Mouse (Mus musculus): Measurements from ENCODE around the gene Ahr.

Ahr gene

DNA sequence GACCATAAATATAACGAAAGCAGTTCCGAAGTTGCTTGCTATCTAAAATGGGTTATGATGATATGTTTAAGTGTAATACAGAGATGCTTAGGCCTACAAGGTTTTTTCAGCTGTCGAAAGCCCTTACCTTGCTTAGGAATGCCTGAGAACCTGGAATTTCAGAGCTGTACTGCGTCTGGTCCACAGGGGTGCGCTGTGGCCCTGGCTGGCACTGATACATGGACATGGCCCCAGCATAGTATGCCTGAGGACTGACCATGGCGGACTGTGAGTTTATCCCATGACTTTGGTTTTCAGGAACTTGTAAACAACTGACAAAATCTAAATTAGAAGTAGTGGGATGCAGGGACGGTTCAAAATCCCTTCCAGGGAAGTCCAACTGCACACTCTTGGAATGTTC, 31.3 kb downstream of the Ahr start:
- no peak for DNase-seq (ENCODE audit: low spot score in 2 of 2)

DNA sequence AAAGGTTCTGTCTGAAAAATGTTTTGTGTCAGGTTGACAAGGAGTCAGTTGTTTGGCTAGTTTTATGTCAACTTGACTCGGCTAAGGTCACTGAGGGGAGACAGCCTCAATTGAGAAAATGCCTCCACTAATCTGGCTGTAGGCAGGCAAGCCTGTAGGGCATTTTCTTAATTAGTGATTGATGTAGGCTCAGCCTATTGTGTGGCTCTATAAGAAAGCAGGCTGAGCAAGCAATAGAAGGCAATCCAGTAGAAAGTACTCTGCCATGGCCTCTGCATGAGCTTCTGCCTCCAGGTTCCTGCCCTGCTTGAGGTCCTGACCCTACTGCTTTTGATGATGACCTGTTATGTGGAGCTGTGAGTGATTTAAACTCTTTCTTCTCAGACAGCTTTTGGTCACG, 33.4 kb downstream of the Ahr start:
- no peak for DNase-seq (ENCODE audit: low spot score in 2 of 2)

DNA sequence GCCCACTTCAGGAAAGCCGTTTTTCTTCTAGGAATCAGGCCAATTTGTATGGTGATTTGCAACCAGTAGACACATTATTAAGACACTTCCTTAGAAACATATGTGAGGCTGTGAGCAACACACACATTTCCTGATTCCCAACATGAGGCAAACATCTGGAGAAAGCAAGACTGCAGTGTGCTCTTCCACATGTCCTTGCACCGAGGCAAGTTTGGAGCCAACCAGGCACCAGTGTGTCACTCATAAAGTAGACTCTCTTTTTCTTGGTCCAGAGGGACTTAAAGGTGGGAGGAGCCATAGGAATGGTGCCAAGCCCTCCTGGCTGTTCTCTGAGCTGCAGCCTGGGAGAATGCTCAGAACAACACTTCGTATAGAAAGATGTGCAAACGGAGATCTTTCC, 39.6 kb downstream of the Ahr start:
- DNase-seq (ENCODE audit: low spot score in 2 of 2) = no peak

DNA sequence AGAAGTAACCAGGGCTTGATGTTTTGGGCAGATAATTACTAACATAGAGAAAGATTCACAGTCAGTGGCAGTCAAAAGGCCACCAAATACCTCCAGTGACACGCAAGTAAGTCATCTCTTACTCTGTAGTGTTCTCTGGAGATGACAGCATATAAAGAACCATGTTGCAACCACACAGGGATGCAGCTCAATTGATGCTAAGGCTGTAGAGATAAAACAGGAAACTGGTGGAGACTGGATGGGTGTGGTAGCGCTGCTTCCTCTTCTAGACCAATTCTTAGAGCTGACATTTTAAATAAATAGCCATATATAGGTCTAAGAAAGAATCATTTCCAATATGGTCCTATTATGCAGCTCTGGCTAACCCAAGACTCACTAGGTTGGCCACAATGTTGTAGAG, 54.1 kb downstream of the Ahr start:
- no peak for DNase-seq (ENCODE audit: low spot score in 2 of 2)

DNA sequence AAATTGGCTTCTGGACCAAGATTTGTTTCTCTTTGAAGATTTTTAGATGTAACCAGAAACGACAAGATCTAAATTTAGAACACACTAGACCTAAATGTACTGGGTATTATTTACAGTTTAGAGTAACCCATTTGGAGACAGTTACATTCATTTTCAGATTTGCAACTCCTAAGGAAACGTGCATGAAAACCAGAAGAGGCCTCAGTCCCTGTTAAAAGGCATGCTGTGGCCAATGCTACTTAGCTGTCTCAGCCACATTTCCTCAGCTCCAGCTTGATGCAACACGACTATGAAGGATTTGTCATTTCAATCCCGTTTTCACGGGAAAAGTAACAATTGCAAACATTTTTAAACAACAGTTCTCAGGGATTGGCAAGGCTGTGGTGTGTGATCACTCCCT, 55.9 kb downstream of the Ahr start:
- DNase-seq (ENCODE audit: low spot score in 2 of 2) = no peak

DNA sequence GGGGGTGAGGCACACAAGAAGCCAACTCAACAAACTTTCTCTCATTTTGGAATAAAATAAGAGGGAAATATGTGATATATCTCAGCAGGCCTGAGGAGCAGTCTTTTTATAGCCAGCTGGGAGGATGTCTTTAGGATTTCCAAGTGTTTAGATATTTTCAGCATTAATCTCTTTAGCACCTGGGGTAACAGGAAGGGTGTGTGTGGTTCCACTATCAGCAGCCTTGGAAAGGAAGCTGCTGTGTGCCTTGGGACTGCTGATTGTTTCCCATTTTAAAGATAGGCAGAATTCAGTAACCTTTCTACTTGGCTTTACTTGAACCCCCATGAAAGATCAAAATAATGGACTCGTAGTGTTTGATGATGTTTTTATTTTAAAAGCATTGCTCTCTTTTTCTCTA, 71.4 kb downstream of the Ahr start:
- no peak for DNase-seq (ENCODE audit: low spot score in 2 of 2)

DNA sequence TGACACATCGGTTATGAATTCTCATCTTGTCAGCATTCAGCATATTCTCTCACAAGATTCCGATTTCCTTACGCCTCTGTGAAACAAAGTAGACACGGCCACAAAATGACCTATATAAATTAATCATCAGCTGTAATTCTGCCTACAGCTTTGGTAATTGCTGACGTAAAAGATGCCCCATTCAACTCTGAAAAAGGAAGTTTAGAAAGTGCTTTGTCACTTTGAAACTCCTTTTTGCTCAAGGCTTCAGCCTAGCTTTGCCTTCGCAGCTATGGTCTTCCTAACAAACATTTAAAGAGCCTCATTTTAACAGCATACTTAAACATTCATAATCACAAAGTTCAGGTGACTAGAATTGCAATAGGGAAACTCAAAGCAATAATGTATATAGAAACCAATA, 72.2 kb downstream of the Ahr start:
- DNase-seq (ENCODE audit: low spot score in 2 of 2) = no peak

DNA sequence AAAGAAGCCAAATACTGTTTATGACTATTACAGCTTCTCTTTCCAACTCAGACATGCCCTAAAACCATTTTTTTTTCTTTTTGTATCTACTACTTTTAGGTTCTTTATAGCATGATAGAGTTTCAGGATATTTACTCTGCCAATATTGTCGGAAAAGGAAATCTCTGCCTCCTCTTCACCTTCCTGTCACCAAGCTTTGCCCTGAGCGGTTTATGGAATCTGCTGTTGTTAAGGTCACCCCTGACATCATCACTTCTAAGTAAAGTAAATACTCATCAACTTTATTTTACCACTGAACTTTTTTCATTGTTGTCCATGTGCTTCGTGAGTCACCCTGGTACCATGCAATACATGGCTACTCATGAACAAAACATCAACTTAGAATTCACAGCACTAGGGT, 75.2 kb downstream of the Ahr start:
- no peak for DNase-seq (ENCODE audit: low spot score in 2 of 2)
